Mouse (Mus musculus): ENCODE measurements at regions not wholly inside any gene's neighbourhood (a gene's known extent, or its start where the extent isn't known, plus 50 kb on each side); places are given as distances from the start of the nearest gene placed in this dataset.
"Not testable (repeated sequence)": the region's sequence is repeated elsewhere in the genome, so short reads cannot be mapped to it uniquely, and the experiment has no call there.

GRCm38 (mm10) chr13:10952923-10953322 lies 592.3 kb upstream of the Chrm3 start:
- no peak for ATAC-seq (ENCODE audit: low FRiP score)
- 95% methylated on average over 3 of the region's 3 CpGs for WGBS

GRCm38 (mm10) chr13:10950658-10951057 lies 590.0 kb upstream of the Chrm3 start:
- not testable (repeated sequence) for H3K4me1 ChIP-seq; H3K9me3 ChIP-seq; H3K4me2 ChIP-seq; H3K9ac ChIP-seq; H3K4me3 ChIP-seq (replicated peaks); H3K36me3 ChIP-seq (replicated peaks); H3K27me3 ChIP-seq; ATAC-seq (ENCODE audit: low FRiP score); H3K27ac ChIP-seq
- WGBS = 90% methylated on average over 9 of the region's 9 CpGs

More at GRCm38 (mm10) chr13:10952923-10953322, 592.3 kb upstream of the Chrm3 start:
- H3K4me2 ChIP-seq = no peak overlapping the region
- H3K36me3 ChIP-seq (replicated peaks) = no peaks in the 10 kb centered on the region
- no peak overlapping the region for H3K4me3 ChIP-seq (replicated peaks)
- H3K27ac ChIP-seq = no peak overlapping the region
- H3K27me3 ChIP-seq = no peaks in the 10 kb centered on the region
- no peak overlapping the region for H3K9ac ChIP-seq
- H3K9me3 ChIP-seq = no peaks in the 10 kb centered on the region
- H3K4me1 ChIP-seq = no peaks in the 10 kb centered on the region

DNA sequence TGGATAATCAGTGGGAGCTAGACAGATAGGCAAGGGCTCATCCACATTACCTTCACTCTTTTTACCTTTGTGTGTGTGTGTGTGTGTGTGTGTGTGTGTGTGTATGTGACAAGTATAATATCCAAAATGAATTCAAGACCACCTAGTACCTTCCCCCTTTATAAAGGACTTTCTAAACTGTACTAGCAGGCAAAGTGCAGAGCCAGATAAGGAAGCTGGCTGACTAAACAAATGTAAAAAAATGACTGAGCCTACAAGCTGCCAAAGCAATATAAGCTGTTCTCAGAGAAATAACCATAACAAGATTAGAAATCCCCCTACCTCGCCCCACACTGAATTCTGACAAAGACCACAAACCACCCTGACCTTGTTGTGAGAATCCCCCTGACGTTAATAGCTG lies 586.8 kb upstream of the Chrm3 start:
- 76% methylated on average over 2 of the region's 2 CpGs for whole genome bisulfite sequencing
- H3K27ac ChIP-seq = no peak overlapping the region
- no peak overlapping the region for H3K9ac ChIP-seq
- H3K4me3 ChIP-seq (replicated peaks) = no peak overlapping the region
- H3K36me3 ChIP-seq (replicated peaks) = no peaks in the 10 kb centered on the region
- no peak for ATAC-seq (ENCODE audit: low FRiP score)
- no peak overlapping the region for H3K4me2 ChIP-seq
- H3K4me1 ChIP-seq = no peaks in the 10 kb centered on the region
- H3K27me3 ChIP-seq = no peaks in the 10 kb centered on the region
- H3K9me3 ChIP-seq = no peaks in the 10 kb centered on the region

DNA sequence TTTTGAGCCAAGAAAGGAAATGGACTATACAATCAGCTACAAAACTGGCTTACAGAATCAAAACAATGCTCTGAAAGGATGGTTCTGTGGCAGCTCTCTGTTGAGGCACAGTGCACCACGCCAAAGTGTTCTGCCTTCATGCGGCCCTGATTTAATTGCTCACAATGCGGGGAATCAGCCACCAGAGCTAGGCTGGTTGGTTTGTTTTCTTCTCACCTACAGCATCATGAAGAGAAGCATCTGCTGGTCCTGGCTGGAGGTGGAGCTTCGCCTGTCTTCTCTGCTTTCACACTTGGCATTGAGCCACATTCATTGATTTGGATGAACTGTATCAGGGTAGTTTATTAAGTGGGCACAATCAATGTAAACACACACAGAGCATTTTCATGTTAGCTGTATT lies 583.2 kb upstream of the Chrm3 start:
- no peaks in the 10 kb centered on the region for H3K27me3 ChIP-seq
- WGBS = 68% methylated on average over 4 of the region's 4 CpGs
- no peaks in the 10 kb centered on the region for H3K4me1 ChIP-seq
- H3K9ac ChIP-seq = no peak overlapping the region
- ATAC-seq (ENCODE audit: low FRiP score) = peak; percentile 49; the same call in 1 of the 2 replicates
- no peak overlapping the region for H3K27ac ChIP-seq
- no peaks in the 10 kb centered on the region for H3K9me3 ChIP-seq
- no peaks in the 10 kb centered on the region for H3K36me3 ChIP-seq (replicated peaks)
- H3K4me2 ChIP-seq = no peak overlapping the region
- H3K4me3 ChIP-seq (replicated peaks) = no peak overlapping the region

GRCm38 (mm10) chr13:10942031-10942655 lies 581.5 kb upstream of the Chrm3 start:
- H3K4me3 ChIP-seq (replicated peaks) = no peak overlapping the region
- no peaks in the 10 kb centered on the region for H3K9me3 ChIP-seq
- H3K27me3 ChIP-seq = no peaks in the 10 kb centered on the region
- no peak overlapping the region for H3K4me2 ChIP-seq
- H3K27ac ChIP-seq = no peak overlapping the region
- H3K36me3 ChIP-seq (replicated peaks) = no peaks in the 10 kb centered on the region
- 50% methylated on average over 4 of the region's 4 CpGs for WGBS
- 0 out of 2 replicates have a peak, but pooled peaks have one; percentile 49 for ATAC-seq (ENCODE audit: low FRiP score)
- H3K4me1 ChIP-seq = no peaks in the 10 kb centered on the region
- H3K9ac ChIP-seq = no peak overlapping the region

DNA sequence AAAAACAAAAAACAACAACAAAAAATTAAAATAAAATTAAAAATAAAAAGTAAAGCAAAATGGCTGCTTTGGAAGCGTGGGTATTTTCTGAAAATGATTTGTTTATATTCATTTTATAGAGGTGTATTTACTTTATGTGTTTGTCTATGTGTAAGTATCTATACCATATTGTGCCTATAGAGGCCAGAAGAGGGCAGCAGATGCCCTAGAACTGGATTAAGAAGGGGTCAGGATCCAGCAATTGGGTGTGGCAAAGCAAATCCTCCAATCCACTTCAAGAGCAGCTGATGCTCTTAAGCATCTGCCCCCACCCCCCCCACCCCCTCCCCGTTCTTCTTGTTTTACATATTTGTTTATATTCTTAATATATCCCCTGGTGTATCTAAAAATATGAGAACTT lies 577.6 kb upstream of the Chrm3 start:
- no peak overlapping the region for H3K9ac ChIP-seq
- H3K4me1 ChIP-seq = no peaks in the 10 kb centered on the region
- H3K9me3 ChIP-seq = no peaks in the 10 kb centered on the region
- whole genome bisulfite sequencing = 88% methylated on average over 2 of the region's 2 CpGs
- H3K27me3 ChIP-seq = no peaks in the 10 kb centered on the region
- ATAC-seq (ENCODE audit: low FRiP score) = no peak
- H3K27ac ChIP-seq = no peak overlapping the region
- H3K36me3 ChIP-seq (replicated peaks) = no peaks in the 10 kb centered on the region
- no peak overlapping the region for H3K4me3 ChIP-seq (replicated peaks)
- H3K4me2 ChIP-seq = no peak overlapping the region

DNA sequence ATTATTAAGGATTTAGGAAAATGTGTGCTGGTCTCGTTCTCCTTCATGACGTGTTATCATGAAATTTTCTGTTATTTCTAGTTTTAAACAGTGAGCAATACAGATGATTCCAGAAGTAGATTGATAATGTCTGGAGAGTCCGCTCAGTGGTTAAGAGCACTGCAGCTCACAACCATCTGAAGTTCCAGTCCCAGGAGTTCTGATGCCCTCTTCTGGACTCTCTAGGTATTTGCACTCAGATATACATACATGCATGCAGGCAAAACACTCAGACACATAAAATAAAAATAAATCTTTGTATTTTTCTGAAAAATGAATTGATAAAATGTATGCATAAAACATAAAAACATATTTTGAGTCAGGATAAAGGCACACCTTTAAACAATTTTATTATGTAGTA lies 570.1 kb upstream of the Chrm3 start:
- ATAC-seq (ENCODE audit: low FRiP score) = no peak
- H3K9ac ChIP-seq = no peak overlapping the region
- no peaks in the 10 kb centered on the region for H3K27me3 ChIP-seq
- no peaks in the 10 kb centered on the region for H3K4me1 ChIP-seq
- 97% methylated on average over 3 of the region's 3 CpGs for WGBS
- no peak overlapping the region for H3K4me2 ChIP-seq
- no peak overlapping the region for H3K27ac ChIP-seq
- H3K4me3 ChIP-seq (replicated peaks) = no peak overlapping the region
- H3K9me3 ChIP-seq = no peaks in the 10 kb centered on the region; the same call in 1 of the 2 replicates
- no peaks in the 10 kb centered on the region for H3K36me3 ChIP-seq (replicated peaks)

DNA sequence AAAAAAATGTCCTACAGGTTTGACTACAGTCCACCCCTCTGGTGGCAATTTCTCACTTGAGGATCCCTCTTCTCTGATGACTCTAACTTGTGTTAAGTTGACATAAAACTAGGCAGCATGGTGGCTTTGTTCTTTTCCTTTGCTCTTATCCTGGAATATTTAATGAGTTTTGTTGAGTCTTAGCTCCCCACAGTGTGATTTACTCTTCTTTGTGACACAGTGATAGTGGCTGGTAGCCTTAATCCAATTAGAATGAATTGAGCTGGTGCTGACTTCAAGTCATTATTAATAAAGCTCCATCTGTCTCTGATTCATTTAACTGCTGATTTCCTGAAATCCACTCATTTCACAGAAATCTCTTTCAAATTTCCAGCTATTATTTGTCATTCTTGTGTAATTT lies 553.7 kb upstream of the Chrm3 start:
- H3K27ac ChIP-seq = no peak overlapping the region
- no peaks in the 10 kb centered on the region for H3K36me3 ChIP-seq (replicated peaks)
- H3K4me3 ChIP-seq (replicated peaks) = no peak overlapping the region
- H3K9me3 ChIP-seq = no peaks in the 10 kb centered on the region
- no peak overlapping the region for H3K4me2 ChIP-seq
- H3K9ac ChIP-seq = no peak overlapping the region
- ATAC-seq (ENCODE audit: low FRiP score) = no peak
- no peaks in the 10 kb centered on the region for H3K27me3 ChIP-seq
- no peaks in the 10 kb centered on the region for H3K4me1 ChIP-seq

- Histone ChIP-seq H3K9ac (no peak overlapping the region), H3K4me1 (no peaks in the 10 kb centered on the region), H3K4me3 (replicated peaks) (no peak overlapping the region), H3K4me2 (no peak overlapping the region), H3K27me3 (no peaks in the 10 kb centered on the region), H3K36me3 (replicated peaks) (no peaks in the 10 kb centered on the region), H3K27ac (no peak overlapping the region), H3K9me3 (no peaks in the 10 kb centered on the region)
- WGBS = 51% methylated on average over 2 of the region's 2 CpGs
- no peak for ATAC-seq (ENCODE audit: low FRiP score)
These were observed 548.6 kb upstream of the Chrm3 start for GRCm38 (mm10) chr13:10909122-10909751.

- Histone ChIP-seq H3K4me3 (replicated peaks) (no peak overlapping the region), H3K27ac (no peak overlapping the region), H3K4me1 (no peaks in the 10 kb centered on the region), H3K27me3 (no peaks in the 10 kb centered on the region), H3K9me3 (no peaks in the 10 kb centered on the region), H3K9ac (no peak overlapping the region), H3K4me2 (no peak overlapping the region), H3K36me3 (replicated peaks) (no peaks in the 10 kb centered on the region)
- ATAC-seq (ENCODE audit: low FRiP score) = no peak
- 71% methylated on average over 2 of the region's 2 CpGs for WGBS
These were observed 507.2 kb upstream of the Chrm3 start for GRCm38 (mm10) chr13:10867864-10868263.

DNA sequence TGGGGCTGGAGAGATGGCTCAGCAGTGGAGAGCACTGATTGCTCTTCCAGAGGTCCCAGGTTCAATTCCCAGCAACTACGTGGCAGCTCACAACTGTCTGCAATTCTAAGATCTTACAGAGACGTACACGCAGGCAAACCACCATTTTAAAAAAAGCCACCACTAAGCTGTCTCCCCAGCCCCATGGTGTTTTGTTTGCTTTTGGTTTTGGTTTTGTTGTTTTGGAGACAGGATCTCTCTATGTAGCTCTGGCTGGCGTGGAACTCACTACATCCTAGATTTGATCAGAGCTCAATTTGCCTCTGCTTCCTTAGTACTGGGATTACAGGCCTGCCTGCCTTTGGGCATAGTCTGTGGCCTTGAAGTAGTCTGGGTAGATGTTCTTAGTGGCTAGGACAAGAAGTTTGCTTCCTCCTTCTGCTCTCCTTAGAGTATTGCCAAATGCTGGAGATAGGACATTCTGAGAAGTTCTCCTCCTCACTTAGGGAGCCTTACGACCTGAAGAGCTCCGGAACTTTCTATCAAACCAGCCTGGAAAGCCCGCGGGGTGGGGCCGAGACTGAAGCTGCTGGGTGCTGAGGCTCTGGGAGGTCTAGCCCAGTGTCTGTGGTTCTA lies 495.4 kb upstream of the Chrm3 start:
- H3K9ac ChIP-seq; H3K4me3 ChIP-seq (replicated peaks); H3K27me3 ChIP-seq; H3K4me1 ChIP-seq; ATAC-seq (ENCODE audit: low FRiP score); H3K36me3 ChIP-seq (replicated peaks); H3K9me3 ChIP-seq; H3K27ac ChIP-seq; H3K4me2 ChIP-seq: not testable (repeated sequence)
- 92% methylated on average over 9 of the region's 9 CpGs for WGBS

- H3K4me3 ChIP-seq (replicated peaks) = no peak overlapping the region
- no peaks in the 10 kb centered on the region for H3K4me1 ChIP-seq
- H3K4me2 ChIP-seq = no peak overlapping the region
- no peak for ATAC-seq (ENCODE audit: low FRiP score)
- no peak overlapping the region for H3K27ac ChIP-seq
- WGBS = 71% methylated on average over 5 of the region's 5 CpGs
- H3K9ac ChIP-seq = no peak overlapping the region
- H3K27me3 ChIP-seq = no peaks in the 10 kb centered on the region
- H3K36me3 ChIP-seq (replicated peaks) = no peaks in the 10 kb centered on the region
- no peaks in the 10 kb centered on the region for H3K9me3 ChIP-seq
These were observed 484.6 kb upstream of the Chrm3 start for GRCm38 (mm10) chr13:10845212-10845611.

- WGBS = 73% methylated on average over 3 of the region's 3 CpGs
- peak; percentile 78 for ATAC-seq (ENCODE audit: low FRiP score)
- Histone ChIP-seq H3K27ac (no peak overlapping the region), H3K36me3 (replicated peaks) (no peaks in the 10 kb centered on the region), H3K9ac (no peak overlapping the region), H3K4me1 (no peaks in the 10 kb centered on the region), H3K9me3 (no peaks in the 10 kb centered on the region), H3K27me3 (no peaks in the 10 kb centered on the region), H3K4me2 (no peak overlapping the region), H3K4me3 (replicated peaks) (no peak overlapping the region)
These were observed 438.8 kb upstream of the Chrm3 start for GRCm38 (mm10) chr13:10799351-10799913.
